In genomic region chr14:51913062-51913959, GRCm38 (mm10) we compare ENCODE assay signal across 1 mouse cellular context.
TF ChIP-seq lines count a peak whose summit lies in the region.

No protein-coding gene starts in this region.

TF ChIP-seq in CH12.LX, 34 proteins besides CTCF, POLR2A, EP300 and RAD21 (continued from another document):
- TF ChIP-seq TBP (conservative IDR thresholded peaks at IDR 0.05; ENCODE audit: low read depth, low read length) (no peak), SIN3A (IDR thresholded peaks at IDR 0.05; ENCODE audit: low read length) (no peak), UBTF (IDR thresholded peaks at IDR 0.05; ENCODE audit: low read depth, low read length) (no peak), HCFC1 (IDR thresholded peaks at IDR 0.05; ENCODE audit: low read depth, low read length) (no peak), TCF12 (IDR thresholded peaks at IDR 0.05; ENCODE audit: low read depth, low read length) (no peak), MYC (IDR thresholded peaks at IDR 0.05; ENCODE audit: low read depth, low read length) (no peak)
